Mouse (Mus musculus) brain, embryonic 18.5 days (tissue): ENCODE measurements at regions not wholly inside any gene's neighbourhood (a gene's known extent, or its start where the extent isn't known, plus 50 kb on each side); places are given as distances from the start of the nearest gene placed in this dataset.
A peak's percentile ranks its signal among the peaks of the same experiment; 100 is the strongest.

Experiments
- DNase-seq: peaks from one replicate; pipeline ENCODE4 v3.0.0-alpha.2; 2012; ENCODE audit warnings: low read depth, low spot score

- DNase-seq, result no peak
Measured at GRCm38 (mm10) chr6:17157270-17157669, 92.3 kb downstream of the Tes start.

GRCm38 (mm10) chr6:17169971-17170781 is 105.2 kb downstream of the Tes start:
- DNase-seq, result no peak

- DNase-seq, result no peak
Measured at GRCm38 (mm10) chr6:17170782-17171272, 105.9 kb downstream of the Tes start.

GRCm38 (mm10) chr6:17171273-17172011 is 106.5 kb downstream of the Tes start:
- no peak for DNase-seq

GRCm38 (mm10) chr6:17172050-17172449 is 107.1 kb downstream of the Tes start:
- DNase-seq, result no peak

- DNase-seq, result no peak
Measured at GRCm38 (mm10) chr6:17177153-17177552, 103.8 kb upstream of the Cav2 start.

- no peak for DNase-seq
Measured at GRCm38 (mm10) chr6:17179476-17179875, 101.5 kb upstream of the Cav2 start.

GRCm38 (mm10) chr6:17186604-17187003 is 94.4 kb upstream of the Cav2 start:
- no peak for DNase-seq

GRCm38 (mm10) chr6:17187106-17187505 is 93.9 kb upstream of the Cav2 start:
- DNase-seq, result no peak

- no peak for DNase-seq
Measured at GRCm38 (mm10) chr6:17195538-17195937, 85.4 kb upstream of the Cav2 start.

GRCm38 (mm10) chr6:17197728-17198397 is 83.1 kb upstream of the Cav2 start:
- DNase-seq, result no peak

GRCm38 (mm10) chr6:17198876-17199275 is 82.1 kb upstream of the Cav2 start:
- no peak for DNase-seq

- no peak for DNase-seq
Measured at GRCm38 (mm10) chr6:17201916-17202636, 78.9 kb upstream of the Cav2 start.

- DNase-seq, result no peak
Measured at GRCm38 (mm10) chr6:17203302-17203701, 77.7 kb upstream of the Cav2 start.

GRCm38 (mm10) chr6:17203900-17204686 is 76.9 kb upstream of the Cav2 start:
- DNase-seq, result no peak

- no peak for DNase-seq
Measured at GRCm38 (mm10) chr6:17206932-17207331, 74.1 kb upstream of the Cav2 start.

GRCm38 (mm10) chr6:17209792-17210191 is 71.2 kb upstream of the Cav2 start:
- no peak for DNase-seq

- DNase-seq, result no peak
Measured at GRCm38 (mm10) chr6:17211346-17211745, 69.6 kb upstream of the Cav2 start.

- peak; percentile 3 for DNase-seq
Measured at GRCm38 (mm10) chr6:17214774-17215173, 66.2 kb upstream of the Cav2 start.

- DNase-seq, result no peak
Measured at GRCm38 (mm10) chr6:17216442-17216841, 64.5 kb upstream of the Cav2 start.

- DNase-seq, result no peak
Measured at GRCm38 (mm10) chr6:17223744-17224143, 57.2 kb upstream of the Cav2 start.
